Mouse (Mus musculus) heart, postnatal 0 days (tissue): ENCODE results near the gene Ttll10.

ENCODE experiments used
- CTCF ChIP-seq: IDR thresholded peaks from 2 replicates; pipeline ENCODE4 v1.5.1; 2016; ENCODE audit warnings: antibody characterized with exemption, control low read depth, low read depth
- EP300 ChIP-seq: IDR thresholded peaks from 2 replicates; pipeline ENCODE4 v1.6.1; 2016; ENCODE audit warnings: antibody characterized with exemption, low read depth

GRCm38 (mm10) chr4:156100501-156100900 is 41.3 kb upstream of the Ttll10 start:
- no peak for TF ChIP-seq CTCF
- no peak for TF ChIP-seq EP300
